Mouse (Mus musculus) cerebellum, adult 18-20 months (tissue): ENCODE data around the gene Ogfod3.

Experiments
- DNase-seq, 2 experiments: peaks; one replicate each; pipeline ENCODE4 v3.0.0; 2021

Ogfod3 gene

GRCm38 (mm10) chr11:121198622-121199021, 5.9 kb downstream of the Ogfod3 start:
- DNase-seq, result no peak

GRCm38 (mm10) chr11:121193415-121193814, 11.1 kb downstream of the Ogfod3 start:
- DNase-seq, result no peak

GRCm38 (mm10) chr11:121192742-121193141, 11.8 kb downstream of the Ogfod3 start:
- no peak for DNase-seq

- peak; percentile 57 to 64 for DNase-seq
These were observed 14.8 kb downstream of the Ogfod3 start for GRCm38 (mm10) chr11:121189681-121190080.

GRCm38 (mm10) chr11:121176285-121177270, 27.9 kb downstream of the Ogfod3 start:
- DNase-seq, result peak; percentile 63 to 77

GRCm38 (mm10) chr11:121174234-121174633, 30.3 kb downstream of the Ogfod3 start:
- DNase-seq, result no peak

GRCm38 (mm10) chr11:121173203-121173602, 31.3 kb downstream of the Ogfod3 start:
- DNase-seq, result peak in 1 of 2 experiments; percentile 21

- DNase-seq, result no peak
These were observed 40.8 kb downstream of the Ogfod3 start for GRCm38 (mm10) chr11:121163751-121164150.

GRCm38 (mm10) chr11:121160636-121161346, 43.7 kb downstream of the Ogfod3 start:
- no peak for DNase-seq

- no peak for DNase-seq
These were observed 44.5 kb downstream of the Ogfod3 start, which contains the start of gene Uts2r for GRCm38 (mm10) chr11:121159971-121160370. Gene Uts2r (plus strand): TSS chr11:121160271.

GRCm38 (mm10) chr11:121156411-121156891, 48.1 kb downstream of the Ogfod3 start:
- peak; percentile 61 to 68 for DNase-seq

- no peak for DNase-seq
These were observed 50.3 kb downstream of the Ogfod3 start for GRCm38 (mm10) chr11:121154203-121154602.

GRCm38 (mm10) chr11:121148193-121148592, 56.3 kb downstream of the Ogfod3 start:
- no peak for DNase-seq

- DNase-seq, result no peak
These were observed 58.6 kb downstream of the Ogfod3 start, which contains the start of gene Tex19.1 for GRCm38 (mm10) chr11:121145865-121146264. Gene Tex19.1 (plus strand): TSS chr11:121146143.

- no peak for DNase-seq
These were observed 61.0 kb downstream of the Ogfod3 start for GRCm38 (mm10) chr11:121143325-121144015.

- DNase-seq, result no peak
These were observed 65.8 kb downstream of the Ogfod3 start for GRCm38 (mm10) chr11:121138732-121139131.

GRCm38 (mm10) chr11:121137682-121138081, 66.8 kb downstream of the Ogfod3 start:
- no peak for DNase-seq

GRCm38 (mm10) chr11:121134600-121134999, 69.9 kb downstream of the Ogfod3 start:
- no peak for DNase-seq

- no peak for DNase-seq
These were observed 74.9 kb downstream of the Ogfod3 start for GRCm38 (mm10) chr11:121129616-121130015.
